Mouse (Mus musculus) colon, adult 2 months (tissue): ENCODE results near the gene Rnf213. TPM values are rescaled to one million over a fixed set of nuclear protein-coding genes. Genes with fewer than 3 reads are reported as not detected.

Experiments
- polyA plus RNA-seq: library from polyadenylated mRNA; depleted of rRNA; stranded (reverse); fragments of >200 nt; gene quantifications from 2 replicates; pipeline ENCODE4 v1.2.3, GENCODE M21; 2012; rRNA removed

The Rnf213 gene
- 12.6 and 14.5 TPM in 2 replicates for polyA plus RNA-seq

DNA sequence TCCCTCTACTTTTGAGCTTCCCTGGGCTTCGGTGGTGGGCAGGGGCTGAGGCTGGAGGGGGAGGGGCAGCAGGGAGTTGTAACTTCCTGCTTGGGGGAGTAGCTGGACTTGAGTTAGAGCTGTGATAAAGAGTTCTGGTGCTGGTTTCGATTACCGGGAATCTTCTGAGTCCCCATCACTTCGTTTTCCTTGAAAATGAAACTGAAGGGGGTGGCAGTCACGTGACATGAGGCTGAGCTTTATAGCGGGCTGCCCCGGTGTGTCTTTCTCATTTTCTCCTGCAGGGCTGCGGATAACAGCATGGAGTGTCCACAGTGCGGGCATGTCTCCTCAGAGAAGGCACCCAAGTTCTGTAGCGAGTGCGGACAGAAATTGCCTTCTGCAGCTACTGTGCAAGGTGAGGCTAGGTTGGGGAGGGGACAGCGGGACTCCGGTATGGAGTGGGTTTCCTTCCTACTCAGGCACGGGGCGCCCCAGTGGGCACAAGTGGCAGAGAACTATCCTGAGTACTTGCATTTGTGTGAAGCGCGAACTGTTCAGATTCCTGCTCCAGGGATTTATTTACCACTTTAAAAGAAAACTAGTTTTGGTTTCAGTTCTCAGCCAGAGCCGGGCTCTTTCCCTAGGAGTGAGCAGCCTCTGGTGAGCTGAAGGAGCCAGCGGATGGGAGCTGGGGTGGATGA, at the start of gene Rnf213:
TSS of gene Rnf213 (plus strand) at position 301 of the 683 bp plus-strand sequence.

DNA sequence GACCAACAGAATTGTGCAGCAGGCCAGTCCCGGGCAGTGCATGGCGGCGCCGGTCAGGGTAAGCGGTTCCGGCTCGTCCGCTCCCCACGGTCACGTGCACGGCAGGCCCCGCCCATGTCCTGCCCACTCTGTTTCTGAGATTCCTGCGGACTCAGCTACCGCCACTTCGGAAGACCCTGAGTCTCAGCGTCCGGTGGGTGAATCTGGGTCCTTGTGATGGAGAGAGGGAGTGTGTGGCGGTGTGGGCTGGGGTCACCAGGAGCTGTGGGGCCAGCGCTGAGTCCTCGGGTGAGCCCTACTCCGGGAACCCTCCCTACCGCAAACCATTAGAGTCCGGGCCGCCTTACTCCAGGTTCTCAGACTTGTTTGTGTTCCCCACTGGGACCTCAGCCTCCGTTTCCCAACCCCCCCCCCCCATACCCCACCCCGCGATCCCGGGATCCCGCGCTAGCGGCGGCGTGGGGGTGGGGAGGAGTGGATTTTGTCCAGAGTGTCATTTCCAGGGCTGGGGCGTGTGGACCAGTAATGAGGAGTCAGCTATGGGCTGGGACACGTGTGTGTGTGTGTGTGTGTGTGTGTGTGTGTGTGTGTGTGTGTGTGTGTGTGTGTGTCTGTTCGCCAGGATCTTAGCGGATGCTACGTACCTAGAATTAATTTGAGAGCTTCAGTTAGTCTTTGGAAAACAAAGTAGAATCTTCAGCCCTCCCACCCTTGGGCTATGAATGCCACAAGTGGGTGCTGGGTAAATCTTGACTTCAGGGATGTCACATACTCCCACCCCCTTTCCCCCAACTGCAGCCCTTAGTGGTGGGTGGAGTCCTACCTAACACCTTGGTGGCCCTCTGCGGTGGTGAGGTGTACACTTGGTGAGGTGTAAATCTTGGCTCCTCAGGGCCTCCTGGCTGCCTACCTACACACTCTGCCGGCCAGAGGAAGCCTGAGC, 37.2 kb upstream of the Rnf213 start, which contains the start of the genes Sgsh and Slc26a11:
TSS of gene Sgsh (minus strand) at position 94 of the 943 bp plus-strand sequence.
TSS of gene Slc26a11 (plus strand) at position 115 of the 943 bp plus-strand sequence.

GRCm38 (mm10) chr11:119490861-119491689, 98.2 kb downstream of the Rnf213 start, which contains the start of gene Endov:
Gene Endov (plus strand): TSS chr11:119491347.

Other genes with a start within 250 kb of the Rnf213 start
- 11.8 and 12.7 TPM in 2 replicates for gene Tbc1d16, start 164.6 kb upstream of the Rnf213 start, polyA plus RNA-seq
- 0.33 and 1.0 TPM in 2 replicates for gene Ccdc40, start 164.5 kb upstream of the Rnf213 start, polyA plus RNA-seq
- gene Gaa, start 125.2 kb upstream of the Rnf213 start, polyA plus RNA-seq = 131 and 143 TPM in 2 replicates
- 94.1 and 108 TPM in 2 replicates for gene Eif4a3, start 93.0 kb upstream of the Rnf213 start, polyA plus RNA-seq
- gene Card14, start 85.3 kb upstream of the Rnf213 start, polyA plus RNA-seq = 13.9 and 18.9 TPM in 2 replicates
- gene Sgsh, start 37.6 kb upstream of the Rnf213 start, polyA plus RNA-seq = 35.1 and 36.8 TPM in 2 replicates
- 12.4 and 23.1 TPM in 2 replicates for gene Slc26a11, start 37.5 kb upstream of the Rnf213 start, polyA plus RNA-seq
- gene Endov, start 98.2 kb downstream of the Rnf213 start, polyA plus RNA-seq = 17.4 and 21.4 TPM in 2 replicates
- gene Nptx1, start 154.7 kb downstream of the Rnf213 start, polyA plus RNA-seq = 0.72 and 0.92 TPM in 2 replicates
- 26.4 and 27.1 TPM in 2 replicates for gene Rptor, start 209.8 kb downstream of the Rnf213 start, polyA plus RNA-seq